Mouse (Mus musculus) testis, adult 2 months (tissue): ENCODE data around the gene Mcf2l. TPM values are rescaled to one million over a fixed set of nuclear protein-coding genes. Genes with fewer than 3 reads are reported as not detected.

Source experiments
- H3K27ac ChIP-seq: fragments of 200-500 bp; 2 replicates; pipeline ENCODE4 v1.5.1; 2012; ENCODE audit warnings: low read depth, low read length; ENCODE audit not compliant: control insufficient read depth, insufficient read depth
- H3K27me3 ChIP-seq: fragments of 200-500 bp; 2 replicates; pipeline ENCODE4 v1.6.1; 2012; ENCODE audit warnings: mild to moderate bottlenecking, low read length, moderate library complexity; ENCODE audit not compliant: control insufficient read depth, insufficient read depth
- H3K36me3 ChIP-seq: fragments of 200-500 bp; 2 replicates; pipeline ENCODE4 v1.6.1; 2012; ENCODE audit warnings: mild to moderate bottlenecking, low read length; ENCODE audit not compliant: control insufficient read depth, insufficient read depth
- H3K4me1 ChIP-seq: fragments of 200-500 bp; 2 replicates; pipeline ENCODE4 v1.6.1; 2012; ENCODE audit warnings: low read length; ENCODE audit not compliant: control insufficient read depth, insufficient read depth
- H3K4me3 ChIP-seq: fragments of 200-500 bp; 2 replicates; pipeline ENCODE4 v1.5.1; 2012; ENCODE audit warnings: low read depth, mild to moderate bottlenecking, low read length, moderate library complexity, mixed read lengths; ENCODE audit not compliant: control insufficient read depth
- CTCF ChIP-seq: fragments of 200-500 bp; IDR thresholded peaks from 2 replicates; pipeline ENCODE4 v1.5.1; 2012; ENCODE audit warnings: low read depth, mild to moderate bottlenecking, inconsistent platforms, low read length, moderate library complexity; ENCODE audit not compliant: control insufficient read depth, insufficient read depth, insufficient replicate concordance
- POLR2A ChIP-seq: fragments of 200-500 bp; IDR thresholded peaks from 2 replicates; pipeline ENCODE4 v1.6.1; 2012; ENCODE audit warnings: low read depth, mild to moderate bottlenecking, inconsistent platforms, low read length, moderate library complexity; ENCODE audit not compliant: control insufficient read depth
- polyA plus RNA-seq: library from polyadenylated mRNA; depleted of rRNA; stranded (reverse); fragments of >200 nt; gene quantifications from 2 replicates; pipeline ENCODE4 v1.2.3, GENCODE M21; 2012

Mcf2l gene
- polyA plus RNA-seq, 1 experiment = 8.9 TPM

DNA sequence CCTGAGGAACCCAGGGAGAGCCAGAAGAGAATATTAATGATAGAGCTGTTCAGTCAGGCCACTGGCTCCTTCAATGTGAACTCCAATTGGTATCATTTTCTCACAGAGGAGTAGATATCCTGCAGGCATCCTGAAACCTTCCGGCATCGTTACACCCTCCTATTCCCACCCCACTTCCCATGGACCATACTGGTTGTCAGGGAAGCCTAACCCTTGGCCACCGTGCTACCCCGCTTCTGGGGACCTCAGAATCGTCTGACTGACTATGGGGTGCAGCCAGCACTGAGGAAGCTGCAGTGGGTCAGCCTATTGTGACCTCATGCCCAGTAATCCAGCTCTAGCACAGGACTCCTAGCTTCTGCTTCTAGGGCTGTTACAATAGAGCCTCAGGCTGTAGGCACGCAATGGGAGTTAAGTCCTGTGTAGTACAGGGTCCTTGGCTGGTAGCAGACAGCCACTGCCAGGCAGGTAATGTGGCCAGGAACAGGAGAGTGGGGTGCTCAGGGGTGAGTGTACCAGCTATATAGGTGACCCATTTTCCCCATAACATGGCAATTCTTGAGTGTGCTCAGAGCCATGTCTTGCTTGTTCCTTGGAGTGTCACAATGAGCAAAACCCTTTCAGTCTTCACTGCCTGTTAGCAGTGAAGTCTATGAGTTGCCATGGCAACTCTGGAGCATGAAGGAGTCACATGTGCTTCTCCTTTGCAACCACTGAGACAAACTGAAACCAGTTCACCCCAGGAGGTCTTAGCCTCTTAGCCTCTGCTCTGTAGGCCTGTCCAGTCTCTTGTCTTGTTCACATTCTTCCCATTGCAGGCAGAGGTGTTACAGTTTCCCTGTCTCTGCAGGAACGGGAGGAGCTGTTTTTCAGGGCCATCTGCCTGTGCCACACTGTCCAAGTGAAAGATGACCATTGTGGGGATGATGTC lies 41.7 kb upstream of the Mcf2l start:
- H3K36me3 ChIP-seq = peaks cover 6% of the 10 kb centered on the region
- H3K4me3 ChIP-seq = peak overlapping the region; percentile 43
- no peaks in the 10 kb centered on the region for H3K27me3 ChIP-seq
- TF ChIP-seq POLR2A (peak; percentile 40; the same call in 1 of the 2 replicates), CTCF (no peak)
- H3K4me1 ChIP-seq = no peaks in the 10 kb centered on the region
- no peak overlapping the region for H3K27ac ChIP-seq

DNA sequence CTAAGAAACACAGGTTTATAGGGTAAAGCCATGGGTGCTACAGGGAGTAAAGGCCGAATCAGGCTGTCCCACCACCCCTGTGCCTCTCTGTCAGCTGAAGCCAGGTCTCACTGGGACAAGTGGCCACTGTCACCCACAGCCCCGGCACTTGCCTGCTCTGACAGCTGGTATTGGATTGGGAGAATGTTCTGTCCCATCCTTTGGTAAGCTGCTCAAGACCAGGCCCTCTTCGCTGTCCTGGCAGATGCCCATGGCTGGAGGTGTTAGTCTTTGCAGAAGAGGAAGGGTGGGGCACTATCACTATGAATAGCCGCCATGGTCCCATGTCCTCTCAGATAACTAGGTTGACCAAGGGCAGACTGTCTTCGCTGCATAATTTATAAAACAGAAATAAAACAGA lies 40.0 kb upstream of the Mcf2l start:
- no peaks in the 10 kb centered on the region for H3K27me3 ChIP-seq
- H3K4me1 ChIP-seq = no peaks in the 10 kb centered on the region
- H3K36me3 ChIP-seq = peaks cover 6% of the 10 kb centered on the region
- TF ChIP-seq CTCF (no peak), POLR2A (no peak)
- H3K27ac ChIP-seq = no peak overlapping the region
- H3K4me3 ChIP-seq = no peak overlapping the region

DNA sequence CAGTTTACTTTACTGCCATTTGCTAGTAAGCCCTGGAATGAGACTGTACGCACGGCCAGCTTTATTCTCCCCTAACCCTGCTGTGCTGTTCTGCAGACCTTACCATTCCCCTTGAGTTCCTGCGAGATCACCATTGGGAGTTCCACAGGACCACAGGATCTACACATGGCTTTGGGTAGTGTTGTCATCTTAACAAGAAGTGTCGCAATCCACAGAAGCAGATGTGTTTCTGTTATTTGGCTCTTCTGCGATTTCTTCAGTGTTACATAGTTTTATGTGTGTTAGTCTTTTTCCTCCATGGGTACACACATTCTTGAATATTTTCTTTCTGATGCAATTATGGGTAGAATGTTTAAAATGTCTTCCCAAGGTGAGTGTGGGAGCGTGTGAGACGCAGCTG lies 32.8 kb upstream of the Mcf2l start:
- Histone ChIP-seq H3K36me3 (peaks cover 5% of the 10 kb centered on the region), H3K4me3 (peak overlapping the region; percentile 17), H3K27ac (no peak overlapping the region), H3K27me3 (no peaks in the 10 kb centered on the region), H3K4me1 (peaks cover 2% of the 10 kb centered on the region)
- no peak for TF ChIP-seq POLR2A
- TF ChIP-seq CTCF = no peak

DNA sequence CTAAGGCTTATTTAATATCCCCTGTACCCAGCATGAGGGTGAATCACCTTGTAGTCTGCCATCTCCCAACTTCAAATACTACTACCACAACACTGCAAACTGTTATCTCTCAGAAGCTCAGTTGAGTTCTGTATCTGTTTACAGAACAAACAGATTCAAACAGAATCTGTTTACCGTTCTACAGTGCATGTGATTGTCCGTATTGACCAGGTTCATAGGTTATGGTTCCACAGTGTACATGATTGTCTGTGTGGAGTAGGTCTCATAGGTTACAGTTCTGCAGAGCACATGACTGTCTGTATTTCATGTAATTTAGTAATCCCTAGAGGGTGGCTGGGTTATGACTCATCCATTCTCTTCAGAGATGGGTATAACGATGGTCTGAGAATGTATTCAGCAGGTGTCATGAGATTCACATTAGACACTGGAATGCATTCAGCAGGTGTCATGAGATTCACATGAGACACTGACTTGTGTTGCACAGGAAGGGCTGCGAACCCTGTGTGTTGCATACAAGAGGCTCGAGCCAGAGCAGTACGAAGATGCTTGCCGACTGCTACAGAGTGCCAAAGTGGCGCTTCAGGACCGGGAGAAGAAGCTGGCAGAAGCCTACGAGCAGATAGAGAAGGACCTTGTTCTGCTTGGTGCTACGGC lies 31.1 kb upstream of the Mcf2l start:
- Histone ChIP-seq H3K4me1 (peaks cover 2% of the 10 kb centered on the region), H3K36me3 (peaks cover 5% of the 10 kb centered on the region), H3K27ac (no peak overlapping the region), H3K4me3 (no peak overlapping the region), H3K27me3 (no peaks in the 10 kb centered on the region)
- TF ChIP-seq POLR2A (no peak), CTCF (no peak)

DNA sequence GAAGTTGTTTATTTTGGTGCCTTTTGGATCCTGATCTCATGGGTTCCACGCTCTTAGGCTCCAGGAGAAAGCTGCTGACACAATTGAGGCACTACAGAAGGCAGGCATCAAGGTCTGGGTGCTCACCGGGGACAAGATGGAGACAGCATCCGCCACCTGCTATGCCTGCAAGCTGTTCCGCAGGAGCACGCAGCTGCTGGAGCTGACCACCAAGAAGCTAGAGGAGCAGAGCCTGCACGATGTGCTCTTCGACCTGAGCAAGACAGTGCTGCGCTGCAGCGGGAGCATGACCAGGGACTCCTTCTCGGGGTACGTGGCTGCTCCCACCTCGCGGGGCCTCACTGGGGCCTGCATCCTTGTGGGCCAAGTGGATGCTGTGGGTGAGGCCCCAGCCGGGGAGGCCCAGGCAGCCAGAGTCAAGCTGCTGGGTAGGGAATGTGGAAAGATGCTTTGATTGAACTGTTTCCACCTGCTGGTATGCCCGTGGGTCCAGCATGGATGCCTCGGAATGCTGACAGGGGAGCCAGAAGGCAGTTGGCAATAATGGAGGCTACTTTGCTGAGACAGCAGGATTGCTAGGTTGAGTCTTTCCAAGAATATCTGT lies 29.2 kb upstream of the Mcf2l start:
- Histone ChIP-seq H3K27ac (no peak overlapping the region), H3K36me3 (peaks cover 4% of the 10 kb centered on the region)

DNA sequence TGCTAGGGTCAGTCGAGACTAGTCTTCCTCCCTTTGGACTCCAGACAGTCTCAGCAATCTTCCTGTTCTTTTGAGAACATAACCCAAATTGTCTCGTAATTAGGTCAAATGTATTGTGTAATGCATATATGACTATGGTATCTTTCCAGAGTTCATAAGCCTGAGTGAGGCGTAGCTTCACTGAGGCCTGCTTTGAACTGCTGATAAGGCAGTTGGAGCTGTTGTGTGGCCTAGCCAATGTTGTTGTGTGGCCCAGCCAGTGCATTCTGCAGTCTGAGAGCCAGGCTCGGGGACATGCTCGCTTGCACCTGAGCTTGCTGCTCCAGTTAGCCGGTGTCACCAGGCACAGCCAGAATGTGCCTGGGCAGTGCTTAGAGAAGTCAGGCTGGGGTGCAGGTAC lies 27.2 kb upstream of the Mcf2l start:
- H3K4me3 ChIP-seq = no peak overlapping the region
- peaks cover 2% of the 10 kb centered on the region for H3K4me1 ChIP-seq
- H3K27ac ChIP-seq = no peak overlapping the region
- TF ChIP-seq CTCF = no peak
- TF ChIP-seq POLR2A = no peak
- H3K36me3 ChIP-seq = peaks cover 2% of the 10 kb centered on the region
- no peaks in the 10 kb centered on the region for H3K27me3 ChIP-seq

More for the DNA sequence above, 29.2 kb upstream of the Mcf2l start:
- Histone ChIP-seq H3K27me3 (no peaks in the 10 kb centered on the region), H3K4me3 (no peak overlapping the region), H3K4me1 (peaks cover 2% of the 10 kb centered on the region)
- TF ChIP-seq CTCF (no peak), POLR2A (no peak)

DNA sequence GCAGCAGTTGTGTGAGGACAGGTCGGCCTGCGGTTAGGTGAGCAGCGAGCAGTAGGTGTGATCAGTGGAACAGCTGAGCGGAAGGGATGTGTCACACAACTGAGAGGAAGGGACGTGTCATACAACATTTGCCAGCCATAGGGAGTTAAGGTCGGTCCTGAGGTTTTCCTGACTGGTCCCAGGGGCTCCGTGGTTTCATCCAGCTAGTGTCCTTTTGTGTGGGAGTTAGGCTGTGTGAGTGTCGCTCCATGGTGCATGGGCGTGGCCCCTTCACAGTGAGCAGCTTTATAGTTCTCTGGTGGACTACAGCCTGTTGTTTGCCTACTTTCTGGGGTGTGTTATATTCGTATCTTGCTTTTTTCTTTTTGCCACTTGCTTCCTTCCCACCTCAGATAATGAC lies 22.4 kb upstream of the Mcf2l start:
- no peak overlapping the region for H3K4me3 ChIP-seq
- H3K27ac ChIP-seq = no peak overlapping the region
- H3K27me3 ChIP-seq = no peaks in the 10 kb centered on the region
- H3K4me1 ChIP-seq = no peaks in the 10 kb centered on the region
- TF ChIP-seq CTCF (no peak), POLR2A (no peak)
- peaks cover under 1% of the 10 kb centered on the region for H3K36me3 ChIP-seq
